Mouse (Mus musculus) liver, embryonic 14.5 days (tissue): ENCODE data around the gene Acoxl.

ENCODE experiments used
- CTCF ChIP-seq: IDR thresholded peaks from 2 replicates; pipeline ENCODE4 v1.5.1; 2016; ENCODE audit warnings: antibody characterized with exemption, low read depth, control low read depth
- EP300 ChIP-seq: IDR thresholded peaks from 2 replicates; pipeline ENCODE4 v1.6.1; 2016; ENCODE audit warnings: antibody characterized with exemption, low read depth

GRCm38 (mm10) chr2:127919740-127920139 is 81.1 kb downstream of the Acoxl start:
- TF ChIP-seq CTCF (no peak), EP300 (no peak)
